Mouse (Mus musculus) urinary bladder, postnatal 36 days (tissue): ENCODE measurements at regions not wholly inside any gene's neighbourhood (a gene's known extent, or its start where the extent isn't known, plus 50 kb on each side); places are given as distances from the start of the nearest gene placed in this dataset.

Experiments
- DNase-seq, 2 experiments: peaks; one replicate each; pipeline ENCODE4 v3.0.0; 2022; ENCODE audit warnings: low spot score in 2 of 2, mixed read lengths in 1 of 2

DNA sequence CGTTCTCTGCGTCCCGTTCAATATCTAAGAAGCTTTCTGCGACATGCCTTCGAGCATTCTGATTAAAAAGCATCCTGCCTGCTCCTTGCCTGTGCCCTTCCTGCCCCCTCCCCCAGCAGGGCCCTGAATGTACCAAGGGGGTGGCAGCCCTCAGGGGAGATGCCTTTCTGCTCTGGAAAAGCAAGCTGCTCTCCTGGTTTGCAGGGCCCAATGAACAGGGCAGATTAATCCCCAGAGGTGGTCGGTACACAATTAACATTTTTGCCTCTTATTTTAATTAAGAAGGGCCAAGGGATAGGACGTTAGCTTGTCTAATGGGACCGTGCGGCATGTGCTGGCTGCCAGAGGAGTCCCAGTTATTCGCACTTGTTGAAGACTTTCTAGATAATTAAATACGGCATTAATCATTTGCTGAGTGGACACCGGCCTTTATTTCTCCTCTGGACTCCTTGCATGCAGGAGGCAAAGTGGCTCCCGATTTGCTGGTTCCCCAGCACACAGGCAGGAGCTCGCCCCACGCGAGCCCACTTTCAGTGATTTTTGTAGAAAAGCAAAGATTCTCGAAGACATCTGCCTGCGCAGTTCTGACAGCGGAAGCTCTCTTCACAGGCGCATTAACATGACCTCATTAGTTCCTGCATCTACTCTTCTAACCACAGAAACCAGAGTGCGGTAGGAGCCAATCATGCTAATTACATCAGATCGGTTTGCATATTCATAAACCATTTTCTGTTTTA lies 336.8 kb upstream of the 4930535I16Rik start:
- no peak for DNase-seq

DNA sequence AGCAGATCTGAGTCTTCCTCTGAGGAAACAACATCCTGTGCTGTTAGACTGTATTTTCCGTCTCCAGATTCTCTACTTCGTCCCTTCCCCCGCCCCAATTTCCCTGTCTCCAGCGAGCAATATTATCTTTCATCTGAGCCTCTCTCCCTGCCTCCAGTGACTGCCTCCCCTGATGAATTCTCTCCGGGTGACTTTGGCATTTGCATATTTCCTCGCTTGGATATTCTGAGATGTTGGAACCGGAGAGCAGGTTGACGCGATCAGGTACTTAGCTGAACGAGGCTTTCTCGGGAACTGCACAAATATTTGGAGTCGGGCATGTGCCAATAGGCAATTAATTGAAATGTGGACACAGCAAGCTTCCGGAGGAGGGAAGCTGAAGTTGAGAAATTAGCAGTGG lies 323.8 kb upstream of the 4930535I16Rik start:
- DNase-seq = no peak

DNA sequence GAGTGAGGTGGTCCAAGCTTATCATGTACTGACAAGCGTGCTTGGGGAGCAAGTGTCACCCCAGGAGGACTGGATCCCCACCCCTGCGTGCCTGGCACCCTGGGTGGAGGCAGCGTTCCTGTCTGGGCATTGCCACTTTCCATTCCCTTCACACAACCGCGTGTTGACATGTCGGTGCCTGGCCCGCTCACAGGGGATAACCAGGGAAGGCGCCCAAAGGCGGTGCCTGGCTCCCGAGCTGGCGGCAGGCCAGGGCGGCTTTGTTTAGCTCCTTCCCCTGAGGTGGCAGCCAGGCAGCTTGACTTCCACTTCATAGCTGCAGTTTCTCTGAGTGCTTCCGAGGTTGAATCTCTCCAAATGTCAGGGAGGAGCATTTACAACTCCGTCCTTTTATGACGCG lies 318.7 kb upstream of the 4930535I16Rik start:
- DNase-seq = peak; percentile 70 to 81

- peak; percentile 44 to 63 for DNase-seq
Measured at GRCm38 (mm10) chr4:124228537-124228936, 310.7 kb upstream of the 4930535I16Rik start.

GRCm38 (mm10) chr4:124223646-124224500 lies 306.1 kb upstream of the 4930535I16Rik start:
- DNase-seq = no peak

DNA sequence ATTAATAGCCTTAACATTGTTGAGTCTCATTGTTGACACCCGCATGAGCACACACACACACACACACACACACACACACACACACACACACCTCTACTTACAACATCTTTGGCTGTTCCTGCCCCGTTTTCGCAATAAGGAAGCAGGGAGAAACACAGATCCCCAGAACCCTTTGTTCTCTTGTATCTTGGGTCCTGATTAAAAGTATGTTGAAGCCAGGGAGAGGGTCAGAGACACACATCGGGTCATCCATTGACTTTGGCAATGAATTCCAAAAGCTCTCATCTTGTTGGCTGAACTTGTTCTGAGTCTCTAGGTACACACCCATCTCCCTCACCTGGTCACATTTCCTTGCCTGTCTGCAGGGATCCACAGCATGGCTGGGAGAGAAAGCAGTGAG lies 303.9 kb upstream of the 4930535I16Rik start:
- DNase-seq = no peak

- peak in 1 of 2 experiments; percentile 57 for DNase-seq
Measured at GRCm38 (mm10) chr4:124217206-124217605, 299.4 kb upstream of the 4930535I16Rik start.

DNA sequence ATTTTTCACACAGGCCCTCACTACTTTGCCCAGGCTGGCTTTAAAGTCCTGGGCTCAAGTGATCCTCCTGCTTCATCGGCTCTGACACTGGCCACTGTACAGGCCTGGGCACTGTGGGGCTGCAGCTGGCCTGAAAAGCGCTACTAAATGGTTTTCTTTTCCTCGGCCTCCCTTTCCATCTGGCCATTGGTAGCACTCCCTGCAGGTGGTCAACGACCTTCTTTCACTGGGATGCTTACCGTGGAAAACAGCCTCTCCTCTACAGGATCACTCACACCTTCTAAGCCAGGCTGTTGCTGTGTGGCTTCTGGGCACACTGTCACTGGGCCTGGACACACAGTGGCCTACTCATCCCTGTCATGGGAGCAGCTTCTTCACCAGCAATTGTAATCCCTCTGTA lies 298.5 kb upstream of the 4930535I16Rik start:
- DNase-seq = no peak

- DNase-seq = no peak
Measured at GRCm38 (mm10) chr4:124215077-124215476, 297.3 kb upstream of the 4930535I16Rik start.

- DNase-seq = no peak
Measured at GRCm38 (mm10) chr4:124210103-124210502, 292.3 kb upstream of the 4930535I16Rik start.

- DNase-seq = no peak
Measured at GRCm38 (mm10) chr4:124206480-124206879, 288.7 kb upstream of the 4930535I16Rik start.

GRCm38 (mm10) chr4:124203736-124204135 lies 285.9 kb upstream of the 4930535I16Rik start:
- DNase-seq = no peak

- no peak for DNase-seq
Measured at GRCm38 (mm10) chr4:124199884-124200844, 282.3 kb upstream of the 4930535I16Rik start.

GRCm38 (mm10) chr4:124198832-124199231 lies 281.0 kb upstream of the 4930535I16Rik start:
- no peak for DNase-seq

DNA sequence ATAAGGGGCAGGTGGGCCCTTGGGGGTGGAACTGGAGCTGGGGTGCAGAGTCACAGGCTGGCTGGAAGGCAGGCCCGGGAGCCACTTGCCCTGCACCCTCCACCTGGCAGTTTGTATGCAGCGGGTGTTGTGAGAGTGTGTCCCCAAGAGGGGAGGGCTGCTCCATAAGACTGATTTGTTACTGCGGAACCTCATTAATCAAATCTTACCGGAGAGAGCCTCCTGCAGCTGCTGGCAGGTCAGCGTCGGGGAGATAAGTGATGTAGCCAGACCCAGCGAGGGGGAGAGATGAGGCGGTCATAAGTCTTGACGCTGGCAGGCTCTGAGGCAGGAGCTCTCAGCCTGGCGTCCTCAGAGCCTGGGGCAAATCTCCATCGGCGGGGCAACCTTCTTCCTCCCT lies 278.9 kb upstream of the 4930535I16Rik start:
- no peak for DNase-seq

GRCm38 (mm10) chr4:124193059-124193721 lies 275.4 kb upstream of the 4930535I16Rik start:
- no peak for DNase-seq

GRCm38 (mm10) chr4:124190775-124191174 lies 273.0 kb upstream of the 4930535I16Rik start:
- DNase-seq = no peak

GRCm38 (mm10) chr4:124189993-124190385 lies 272.2 kb upstream of the 4930535I16Rik start:
- DNase-seq = no peak

GRCm38 (mm10) chr4:124189352-124189992 lies 271.6 kb upstream of the 4930535I16Rik start:
- DNase-seq = peak in 1 of 2 experiments; percentile 23

GRCm38 (mm10) chr4:124187108-124187507 lies 269.3 kb upstream of the 4930535I16Rik start:
- no peak for DNase-seq

DNA sequence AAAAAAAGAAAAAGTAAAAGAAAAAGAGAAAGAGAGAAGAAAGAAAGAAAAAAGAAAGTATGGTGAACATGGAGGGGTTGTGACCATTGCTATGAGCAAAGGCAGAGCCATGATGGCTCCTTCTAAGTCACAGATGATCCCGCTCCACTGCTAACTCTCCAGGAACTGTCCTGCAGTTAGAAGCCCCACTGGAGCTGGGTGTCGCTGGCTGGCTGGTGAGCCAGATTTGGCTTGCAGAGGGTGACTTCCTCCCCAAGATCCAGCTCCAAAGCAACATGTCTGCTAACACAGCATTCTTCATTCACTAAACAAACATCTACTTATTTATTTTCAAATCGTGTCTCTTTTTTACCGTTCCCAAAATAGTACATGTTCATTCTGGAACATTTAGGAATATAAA lies 263.5 kb upstream of the 4930535I16Rik start:
- no peak for DNase-seq
